Mouse (Mus musculus): ENCODE results near the gene Lmod2. TPM values are rescaled to one million over a fixed set of nuclear protein-coding genes. Genes with fewer than 3 reads are reported as not detected.

The Lmod2 gene
- not detected for polyA plus RNA-seq (2017; shearing (Covaris generic))

- no peak for ATAC-seq
These were observed at the start of gene Lmod2 for GRCm38 (mm10) chr6:24597500-24597899. Gene Lmod2, plus strand, starts transcription at chr6:24597762.

- no peak for ATAC-seq
These were observed 47.8 kb upstream of the Lmod2 start for GRCm38 (mm10) chr6:24549801-24550200.

- no peak for ATAC-seq
These were observed 45.5 kb upstream of the Lmod2 start for GRCm38 (mm10) chr6:24552046-24552445.

- no peak for ATAC-seq
These were observed 43.0 kb upstream of the Lmod2 start for GRCm38 (mm10) chr6:24554427-24555086.

GRCm38 (mm10) chr6:24555488-24555887, 42.1 kb upstream of the Lmod2 start:
- ATAC-seq: no peak

GRCm38 (mm10) chr6:24564081-24564480, 33.5 kb upstream of the Lmod2 start:
- ATAC-seq: no peak

- ATAC-seq: no peak
These were observed 32.7 kb upstream of the Lmod2 start for GRCm38 (mm10) chr6:24564886-24565285.

- ATAC-seq: no peak
These were observed 28.6 kb upstream of the Lmod2 start for GRCm38 (mm10) chr6:24568963-24569362.

GRCm38 (mm10) chr6:24569711-24570110, 27.9 kb upstream of the Lmod2 start:
- ATAC-seq: no peak

GRCm38 (mm10) chr6:24570278-24570677, 27.3 kb upstream of the Lmod2 start:
- no peak for ATAC-seq

- ATAC-seq: no peak
These were observed 26.4 kb upstream of the Lmod2 start for GRCm38 (mm10) chr6:24571126-24571525.

- no peak for ATAC-seq
These were observed 25.1 kb upstream of the Lmod2 start for GRCm38 (mm10) chr6:24572431-24572830.

GRCm38 (mm10) chr6:24573319-24573718, 24.2 kb upstream of the Lmod2 start:
- ATAC-seq: no peak

- no peak for ATAC-seq
These were observed 14.1 kb upstream of the Lmod2 start for GRCm38 (mm10) chr6:24583456-24583855.

GRCm38 (mm10) chr6:24585431-24586310, 11.9 kb upstream of the Lmod2 start:
- ATAC-seq: no peak

GRCm38 (mm10) chr6:24586885-24587284, 10.7 kb upstream of the Lmod2 start:
- ATAC-seq: no peak

GRCm38 (mm10) chr6:24590282-24590681, 7.3 kb upstream of the Lmod2 start:
- ATAC-seq: no peak

- no peak for ATAC-seq
These were observed 5.9 kb upstream of the Lmod2 start for GRCm38 (mm10) chr6:24591525-24592218.

GRCm38 (mm10) chr6:24599179-24599578, 1.6 kb downstream of the Lmod2 start:
- ATAC-seq: no peak

GRCm38 (mm10) chr6:24599639-24600038, 2.1 kb downstream of the Lmod2 start:
- no peak for ATAC-seq

GRCm38 (mm10) chr6:24600134-24600533, 2.6 kb downstream of the Lmod2 start:
- no peak for ATAC-seq

- ATAC-seq: no peak
These were observed 3.2 kb downstream of the Lmod2 start for GRCm38 (mm10) chr6:24600726-24601125.

- no peak for ATAC-seq
These were observed 4.1 kb downstream of the Lmod2 start for GRCm38 (mm10) chr6:24601668-24602067.

Measured in CD4-positive, CD25-positive, alpha-beta regulatory T cell, adult 4 months (primary cell).